Mouse (Mus musculus) MEL (cell line): ENCODE data around the gene Pitpnc1. TPM values are rescaled to one million over a fixed set of nuclear protein-coding genes. Genes with fewer than 3 reads are reported as not detected.

ENCODE experiments used
- DNase-seq: peaks from one replicate; pipeline ENCODE4 v3.0.0; 2011; ENCODE audit warnings: low read depth, low spot score
- H3K27ac ChIP-seq: 2 replicates; pipeline ENCODE4 v1.5.1; 2012; ENCODE audit warnings: low read depth, mild to moderate bottlenecking, control low read depth, low read length, moderate library complexity; ENCODE audit not compliant: control insufficient read depth
- H3K27me3 ChIP-seq, 2 experiments: fragments of 150-350 bp in 1 of 2; sonication (generic) in 1 of 2; 2 replicates each; pipeline ENCODE4 v1.6.1; 2012; ENCODE audit warnings: low read length in 2 of 2, mild to moderate bottlenecking in 2 of 2, improper control_type of control experiment in 1 of 2, moderate library complexity in 1 of 2; ENCODE audit not compliant: insufficient read depth in 2 of 2, control insufficient read depth in 1 of 2
- H3K36me3 ChIP-seq, 2 experiments: 2 replicates each; pipeline ENCODE4 v1.6.1; 2012 to 2014; ENCODE audit warnings: low read length in 2 of 2, improper control_type of control experiment in 1 of 2, inconsistent platforms in 1 of 2, mild to moderate bottlenecking in 1 of 2; ENCODE audit not compliant: insufficient read depth in 2 of 2, control insufficient read depth in 1 of 2
- H3K4me1 ChIP-seq, 2 experiments: fragments of 150-350 bp in 1 of 2; sonication (generic) in 1 of 2; 2 replicates each; pipeline ENCODE4 v1.6.1; 2012; ENCODE audit warnings: low read length in 2 of 2, improper control_type of control experiment in 1 of 2, mild to moderate bottlenecking in 1 of 2; ENCODE audit not compliant: insufficient read depth in 2 of 2, control insufficient read depth in 1 of 2
- H3K4me3 ChIP-seq, 2 experiments: fragments of 150-350 bp in 1 of 2; sonication (generic) in 1 of 2; 2 replicates each; pipeline ENCODE4 v1.5.1; 2012; ENCODE audit warnings: low read depth in 2 of 2, low read length in 2 of 2, mild to moderate bottlenecking in 2 of 2, moderate library complexity in 2 of 2, control low read depth in 1 of 2, improper control_type of control experiment in 1 of 2; ENCODE audit not compliant: control insufficient read depth in 1 of 2, insufficient read depth in 1 of 2
- H3K79me2 ChIP-seq: 2 replicates; pipeline ENCODE4 v1.6.1; 2012; ENCODE audit warnings: mild to moderate bottlenecking, low read length, moderate library complexity; ENCODE audit not compliant: control insufficient read depth, poor library complexity, insufficient read depth
- H3K9ac ChIP-seq: 2 replicates; pipeline ENCODE4 v1.6.1; 2012; ENCODE audit warnings: low read depth, mild to moderate bottlenecking, control low read depth, low read length, moderate library complexity; ENCODE audit not compliant: control insufficient read depth, poor library complexity, severe bottlenecking
- H3K9me3 ChIP-seq: fragments of 150-350 bp; sonication (generic); replicated peaks from 2 replicates; pipeline ENCODE4 v1.6.1; 2012; ENCODE audit warnings: mild to moderate bottlenecking, low read length, improper control_type of control experiment, moderate library complexity; ENCODE audit not compliant: insufficient read depth
- BHLHE40 ChIP-seq: IDR thresholded peaks from 2 replicates; pipeline ENCODE4 v1.6.1; 2012; ENCODE audit warnings: low read depth, mild to moderate bottlenecking, inconsistent platforms, low read length, improper control_type of control experiment, borderline replicate concordance
- CHD1 ChIP-seq: IDR thresholded peaks from 2 replicates; pipeline ENCODE4 v1.6.1; 2012; ENCODE audit warnings: low read depth, mild to moderate bottlenecking, inconsistent platforms, low read length, improper control_type of control experiment
- CHD2 ChIP-seq: IDR thresholded peaks from 2 replicates; pipeline ENCODE4 v1.6.1; 2011; ENCODE audit warnings: low read length, improper control_type of control experiment
- CTCF ChIP-seq, 3 experiments: IDR thresholded peaks in 2 of 3; conservative IDR thresholded peaks in 1 of 3; 2 replicates each; pipeline ENCODE4 v1.5.1; 2011 to 2012; ENCODE audit warnings: low read length in 3 of 3, low read depth in 2 of 3, mild to moderate bottlenecking in 2 of 3, improper control_type of control experiment in 1 of 3, inconsistent platforms in 1 of 3, mixed read lengths in 1 of 3, moderate library complexity in 1 of 3; ENCODE audit not compliant: control insufficient read depth in 1 of 3, insufficient read depth in 1 of 3, poor library complexity in 1 of 3, severe bottlenecking in 1 of 3
- ELF1 ChIP-seq: IDR thresholded peaks from 2 replicates; pipeline ENCODE4 v1.6.1; 2014; ENCODE audit warnings: low read depth, mild to moderate bottlenecking, inconsistent platforms, low read length, improper control_type of control experiment, moderate library complexity
- EP300 ChIP-seq, 2 experiments: IDR thresholded peaks; 2 replicates each; pipeline ENCODE4 v1.6.1; 2011; ENCODE audit warnings: improper control_type of control experiment in 2 of 2, low read length in 2 of 2, low read depth in 1 of 2, mild to moderate bottlenecking in 1 of 2
- ETS1 ChIP-seq: IDR thresholded peaks from 2 replicates; pipeline ENCODE4 v1.6.1; 2012; ENCODE audit warnings: low read depth, mild to moderate bottlenecking, inconsistent platforms, low read length, improper control_type of control experiment, moderate library complexity
- JUND ChIP-seq: IDR thresholded peaks from 2 replicates; pipeline ENCODE4 v1.6.1; 2011; ENCODE audit warnings: low read depth, mild to moderate bottlenecking, improper control_type of control experiment, low read length
- KAT2A ChIP-seq: conservative IDR thresholded peaks from 2 replicates; pipeline ENCODE4 v1.6.1; 2012; ENCODE audit warnings: low read depth, low read length, improper control_type of control experiment, inconsistent platforms
- MEF2A ChIP-seq: IDR thresholded peaks from 2 replicates; pipeline ENCODE4 v1.6.1; 2014; ENCODE audit warnings: low read depth, mild to moderate bottlenecking, inconsistent platforms, low read length, improper control_type of control experiment; ENCODE audit not compliant: poor library complexity, insufficient replicate concordance, severe bottlenecking; ENCODE audit errors: extremely low read depth
- MXI1 ChIP-seq: IDR thresholded peaks from 2 replicates; pipeline ENCODE4 v1.6.1; 2011; ENCODE audit warnings: mild to moderate bottlenecking, low read depth, low read length, improper control_type of control experiment
- POLR2AphosphoS2 ChIP-seq: IDR thresholded peaks from 2 replicates; pipeline ENCODE4 v1.6.1; 2011; ENCODE audit warnings: low read length, improper control_type of control experiment
- RCOR1 ChIP-seq: IDR thresholded peaks from 2 replicates; pipeline ENCODE4 v1.6.1; 2012; ENCODE audit warnings: low read depth, mild to moderate bottlenecking, inconsistent platforms, low read length, improper control_type of control experiment
- SIN3A ChIP-seq: IDR thresholded peaks from 2 replicates; pipeline ENCODE4 v1.6.1; 2012; ENCODE audit warnings: low read length, improper control_type of control experiment, inconsistent platforms
- TAL1 ChIP-seq: IDR thresholded peaks from 2 replicates; pipeline ENCODE4 v1.6.1; 2012; ENCODE audit warnings: mild to moderate bottlenecking, inconsistent platforms, low read length, moderate library complexity, mixed read lengths
- TBP ChIP-seq: IDR thresholded peaks from 2 replicates; pipeline ENCODE4 v1.8.0; 2011; ENCODE audit warnings: low read depth, low read length, improper control_type of control experiment
- USF1 ChIP-seq: IDR thresholded peaks from 2 replicates; pipeline ENCODE4 v1.6.1; 2014; ENCODE audit warnings: low read depth, mild to moderate bottlenecking, inconsistent platforms, low read length, improper control_type of control experiment, moderate library complexity
- ZKSCAN1 ChIP-seq: IDR thresholded peaks from 2 replicates; pipeline ENCODE4 v1.6.1; 2012; ENCODE audit warnings: low read depth, mild to moderate bottlenecking, inconsistent platforms, low read length, improper control_type of control experiment, moderate library complexity
- polyA plus RNA-seq, 2 experiments: library from polyadenylated mRNA; stranded (reverse) in 1 of 2; unstranded in 1 of 2; fragments of >175 nt in 1 of 2; fragments of >200 nt in 1 of 2; gene quantifications; 2 replicates each; pipeline versions ENCODE4 v1.2.1 to v1.2.4; 2012; ENCODE audit warnings: low replicate concordance in 2 of 2, low read depth in 1 of 2; ENCODE audit not compliant: insufficient read length in 2 of 2, insufficient read depth in 1 of 2, missing spikeins in 1 of 2
- total RNA-seq: library from RNA; depleted of rRNA; stranded (reverse); fragments of 300-350 nt; gene quantifications from 2 replicates; pipeline ENCODE4 v1.2.3, GENCODE M21; 2012

Gene Pitpnc1
- total and polyA plus RNA-seq, 3 experiments: 19.3 to 25.3 TPM; not detected in 1

- TF ChIP-seq ZKSCAN1: no peak
- TF ChIP-seq, all 39 proteins: peak for 0
These were observed 97.8 kb downstream of the Pitpnc1 start (continued) for GRCm38 (mm10) chr11:107372688-107373087.

GRCm38 (mm10) chr11:107370476-107370875, 100.0 kb downstream of the Pitpnc1 start:
- Histone ChIP-seq H3K4me3 (no peak overlapping the region), H3K27ac (no peak overlapping the region), H3K27me3 (no peaks in the 10 kb centered on the region), H3K9ac (no peak overlapping the region), H3K36me3 (peaks cover 0 to 17% of the 10 kb centered on the region in 2 experiments; a peak in 2 of 4 replicates), H3K9me3 (no peaks in the 10 kb centered on the region), H3K79me2 (no peaks in the 10 kb centered on the region)
- no peak for DNase-seq
- no peak for TF ChIP-seq CTCF (IDR thresholded peaks at IDR 0.05 in 2 of 3, conservative IDR thresholded peaks at IDR 0.05 in 1 of 3; ENCODE audit: control insufficient read depth in 1 of 3, insufficient read depth in 1 of 3, low read depth in 2 of 3, low read length in 3 of 3, poor library complexity in 1 of 3, severe bottlenecking in 1 of 3)
- TF ChIP-seq, all 39 proteins: peak for 0
- peaks cover 2 to 16% of the 10 kb centered on the region in 2 experiments for H3K4me1 ChIP-seq

- no peaks in the 10 kb centered on the region for H3K9me3 ChIP-seq
- H3K36me3 ChIP-seq: peaks cover 0 to 17% of the 10 kb centered on the region in 2 experiments; a peak in 2 of 4 replicates
- no peaks in the 10 kb centered on the region for H3K27me3 ChIP-seq
- H3K27ac ChIP-seq: no peak overlapping the region
- peaks cover 2 to 16% of the 10 kb centered on the region in 2 experiments for H3K4me1 ChIP-seq
- H3K79me2 ChIP-seq: no peaks in the 10 kb centered on the region
- TF ChIP-seq EP300 (IDR thresholded peaks at IDR 0.05; ENCODE audit: low read depth in 1 of 2, low read length in 2 of 2) (no peak), CTCF (IDR thresholded peaks at IDR 0.05 in 2 of 3, conservative IDR thresholded peaks at IDR 0.05 in 1 of 3; ENCODE audit: control insufficient read depth in 1 of 3, insufficient read depth in 1 of 3, low read depth in 2 of 3, low read length in 3 of 3, poor library complexity in 1 of 3, severe bottlenecking in 1 of 3) (no peak)
- TF ChIP-seq, all 39 proteins: peak for 0
- no peak for DNase-seq
- H3K9ac ChIP-seq: no peak overlapping the region
- H3K4me3 ChIP-seq: no peak overlapping the region
These were observed 100.8 kb downstream of the Pitpnc1 start for GRCm38 (mm10) chr11:107369661-107370060.

- no peak overlapping the region for H3K9ac ChIP-seq
- DNase-seq: no peak
- no peak for TF ChIP-seq MXI1
- TF ChIP-seq JUND: no peak
- TF ChIP-seq USF1: no peak
- TF ChIP-seq ETS1: no peak
- no peak for TF ChIP-seq POLR2AphosphoS2
- no peak for TF ChIP-seq CHD1
- TF ChIP-seq CHD2: no peak
- TF ChIP-seq TBP: no peak
- TF ChIP-seq BHLHE40: no peak
- no peak for TF ChIP-seq MEF2A
- TF ChIP-seq KAT2A: no peak
- no peak for TF ChIP-seq RCOR1
- TF ChIP-seq SIN3A: no peak
- TF ChIP-seq ELF1: no peak
- TF ChIP-seq TAL1: no peak
These were observed 104.4 kb downstream of the Pitpnc1 start for GRCm38 (mm10) chr11:107365938-107366712.

More at GRCm38 (mm10) chr11:107365938-107366712, 104.4 kb downstream of the Pitpnc1 start:
- H3K27me3 ChIP-seq: no peaks in the 10 kb centered on the region
- no peaks in the 10 kb centered on the region for H3K9me3 ChIP-seq
- no peaks in the 10 kb centered on the region for H3K36me3 ChIP-seq
- no peak overlapping the region for H3K4me3 ChIP-seq
- no peak overlapping the region for H3K27ac ChIP-seq
- no peaks in the 10 kb centered on the region for H3K4me1 ChIP-seq
- no peaks in the 10 kb centered on the region for H3K79me2 ChIP-seq
